Mouse (Mus musculus) R1 (cell line): Measurements from ENCODE around the gene Prkcg.
"Not testable (repeated sequence)": the region's sequence is repeated elsewhere in the genome, so short reads cannot be mapped to it uniquely, and the experiment has no call there.

Experiments used
- DNase-seq: peaks from one replicate; pipeline ENCODE4 v3.0.0-alpha.2; 2018; ENCODE audit warnings: low read depth, low spot score

Gene Prkcg

DNA sequence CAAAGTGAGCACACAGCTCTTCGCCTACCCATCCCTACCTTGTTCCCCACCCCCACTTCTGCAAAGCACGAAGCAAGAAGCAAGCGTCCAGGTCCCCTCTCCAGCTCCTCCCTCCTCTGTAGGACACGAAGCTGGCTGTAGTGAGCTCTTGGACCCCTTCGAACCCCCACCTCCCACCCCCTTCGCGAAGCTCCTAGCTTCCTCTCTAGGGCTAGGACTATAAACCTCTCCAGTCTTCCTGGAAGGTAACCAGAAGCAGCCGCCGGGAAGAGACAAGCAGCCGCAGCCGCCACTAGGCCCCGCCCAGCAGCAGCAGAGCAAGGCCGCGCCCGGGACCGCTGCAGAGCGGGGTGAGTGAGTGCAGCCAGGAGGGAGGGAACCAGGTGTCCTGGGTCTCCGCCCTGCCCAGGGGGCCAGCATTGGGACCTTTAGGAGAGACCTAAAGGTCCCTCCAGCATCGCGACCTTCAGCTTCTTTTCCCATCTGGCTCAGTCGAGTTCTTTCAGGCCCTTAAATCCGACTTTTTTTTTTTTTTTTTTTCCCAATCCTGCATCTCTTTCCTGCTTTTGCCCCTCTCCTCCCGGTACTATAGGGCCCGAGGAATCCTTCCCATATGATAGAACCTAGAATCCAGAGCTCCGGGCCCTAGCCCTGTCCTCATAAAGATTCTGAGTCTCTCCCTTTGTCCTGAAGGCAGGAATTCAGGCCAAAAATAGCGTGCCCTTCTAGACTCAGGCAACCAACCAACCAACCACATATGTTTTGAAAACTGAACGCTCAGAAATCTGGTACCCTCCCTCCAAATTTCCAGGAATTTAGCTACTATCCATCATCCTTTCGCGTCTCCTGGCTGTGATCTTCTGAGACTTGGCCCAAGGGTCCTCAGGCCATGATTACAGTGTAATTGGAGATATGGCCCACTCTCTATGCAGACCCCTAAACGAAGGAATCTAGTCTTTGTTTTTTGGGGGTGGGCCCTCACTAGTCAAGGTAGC lies at the start of gene Prkcg, which contains the start of gene Myadm:
TSS of gene Prkcg (plus strand) at position 204 of the 995 bp plus-strand sequence.
TSS of gene Myadm (plus strand) at position 105 of the 995 bp plus-strand sequence.
- DNase-seq: peak; percentile 88

DNA sequence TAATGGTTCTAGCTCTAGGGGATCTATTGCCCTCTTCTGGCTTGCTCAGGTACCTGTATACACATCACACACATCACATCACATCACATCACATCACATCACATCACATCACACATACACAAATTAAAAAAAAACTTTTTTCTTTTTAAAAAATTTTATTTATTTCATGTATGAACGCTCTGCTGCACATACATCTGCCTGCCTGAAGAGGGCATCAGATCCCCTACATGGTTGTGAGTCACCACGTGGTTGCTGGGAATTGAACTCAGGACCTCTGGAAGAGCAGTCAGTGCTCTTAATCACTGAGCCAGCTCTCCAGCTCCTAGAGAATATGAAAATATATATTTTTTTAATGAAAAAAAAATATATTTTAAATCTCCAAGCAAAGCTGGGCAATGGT lies 49.8 kb upstream of the Prkcg start:
- peak; percentile 51 for DNase-seq

DNA sequence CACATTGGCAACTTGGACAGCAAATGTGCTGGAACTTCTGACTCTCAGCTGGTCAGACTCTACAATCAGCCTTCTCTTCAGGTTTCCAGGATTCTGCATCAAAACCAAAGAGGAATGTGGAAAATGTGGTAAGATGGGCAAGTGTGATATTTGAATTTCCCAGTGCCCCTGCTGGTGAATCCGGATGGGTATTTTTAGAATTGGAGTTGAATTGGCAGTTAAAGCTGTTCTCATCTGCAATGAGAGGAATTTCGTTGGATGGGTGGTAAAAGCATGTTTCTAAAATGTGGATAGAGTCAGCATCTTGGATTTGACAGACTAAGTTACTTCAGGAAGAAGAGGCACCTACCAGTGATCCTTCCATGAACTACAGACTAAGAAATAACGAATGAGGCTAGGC lies 28.3 kb upstream of the Prkcg start:
- DNase-seq: no peak

DNA sequence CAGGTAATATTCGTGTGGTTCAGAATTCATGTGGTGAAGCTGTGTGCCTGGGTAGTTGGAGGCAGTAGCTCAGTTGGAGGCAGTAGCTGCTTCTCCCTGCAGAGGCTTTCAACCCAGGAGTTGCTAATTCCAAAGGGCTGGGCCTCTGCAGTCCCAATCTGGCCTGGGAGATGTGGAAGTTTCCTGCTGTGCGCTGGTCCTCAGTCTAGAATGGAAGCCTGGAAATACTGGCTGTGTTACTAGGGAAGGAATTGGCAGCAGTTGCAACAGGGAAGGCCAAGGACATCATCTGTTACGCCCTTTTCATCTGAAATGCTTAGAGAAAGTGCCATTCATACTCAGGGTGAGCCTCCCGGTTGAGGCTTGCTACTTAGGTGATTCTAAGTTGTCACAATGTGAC lies 27.5 kb upstream of the Prkcg start:
- DNase-seq: peak; percentile 84

DNA sequence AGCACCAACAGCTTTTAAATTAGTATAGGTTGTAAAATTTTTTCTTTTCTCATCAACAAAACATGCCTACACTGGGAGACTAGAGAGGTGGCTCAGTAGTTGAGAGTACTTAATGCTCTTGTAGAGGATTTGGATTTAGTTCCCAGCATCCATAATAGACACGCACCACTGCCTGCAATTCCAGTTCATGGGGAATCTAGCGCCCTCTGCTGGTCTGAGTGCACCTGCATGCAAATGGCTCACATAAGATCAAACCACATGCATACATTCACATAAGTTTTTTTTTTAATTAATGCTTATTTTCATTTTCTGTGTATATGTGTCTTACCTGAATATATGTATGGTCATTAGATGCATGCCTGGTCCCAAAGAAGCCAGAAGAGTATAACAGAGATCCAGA lies 26.2 kb upstream of the Prkcg start:
- peak; percentile 89 for DNase-seq

DNA sequence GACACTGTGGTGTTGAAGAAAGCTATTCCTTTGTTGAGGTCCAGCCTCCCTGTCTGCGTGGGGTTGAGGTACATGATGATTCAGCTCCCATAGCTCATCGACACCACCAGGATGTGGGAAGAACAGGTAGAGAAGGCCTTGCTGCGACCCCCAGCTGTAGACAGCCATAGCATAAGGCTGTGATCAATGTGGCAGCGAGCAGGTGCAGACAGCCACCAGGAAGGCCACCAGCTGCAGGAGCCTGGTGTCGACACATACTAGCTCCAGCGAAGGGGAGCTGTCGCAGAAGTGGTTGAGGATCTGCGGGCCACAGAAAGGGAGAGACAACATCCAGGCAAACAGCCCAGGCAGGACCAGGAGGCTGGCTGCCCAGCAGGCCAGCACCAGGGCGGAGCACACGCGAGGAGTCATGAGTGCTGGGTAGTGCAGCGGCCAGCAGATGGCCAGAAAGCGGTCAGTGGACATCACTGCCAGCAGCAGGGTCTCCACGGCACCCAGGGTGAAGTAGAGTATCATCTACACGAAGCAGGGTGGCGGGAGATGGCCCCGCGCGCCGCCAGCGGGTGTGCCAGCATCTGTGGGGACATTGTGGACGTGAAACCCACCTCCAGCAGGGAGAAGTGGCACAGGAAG lies 24.5 kb upstream of the Prkcg start:
- DNase-seq: no peak

DNA sequence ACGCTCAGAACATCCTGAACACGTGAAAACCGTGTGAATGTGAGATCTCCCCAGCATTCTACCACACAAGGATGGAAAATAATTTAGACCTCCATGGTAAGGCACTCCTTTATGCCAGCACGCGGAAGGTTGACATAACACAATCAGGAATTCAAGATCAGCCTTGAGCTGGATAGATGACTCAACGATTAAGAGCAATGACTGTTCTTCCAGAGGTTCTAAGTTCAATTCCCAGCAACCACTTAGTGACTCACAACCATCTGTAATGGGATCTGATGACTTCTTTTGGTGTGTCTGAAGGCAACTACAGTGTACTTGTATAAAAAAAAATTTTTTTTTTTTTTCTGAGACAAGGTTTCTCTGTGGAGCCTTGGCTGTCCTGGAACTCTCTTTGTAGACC lies 23.7 kb upstream of the Prkcg start:
- peak; percentile 47 for DNase-seq

DNA sequence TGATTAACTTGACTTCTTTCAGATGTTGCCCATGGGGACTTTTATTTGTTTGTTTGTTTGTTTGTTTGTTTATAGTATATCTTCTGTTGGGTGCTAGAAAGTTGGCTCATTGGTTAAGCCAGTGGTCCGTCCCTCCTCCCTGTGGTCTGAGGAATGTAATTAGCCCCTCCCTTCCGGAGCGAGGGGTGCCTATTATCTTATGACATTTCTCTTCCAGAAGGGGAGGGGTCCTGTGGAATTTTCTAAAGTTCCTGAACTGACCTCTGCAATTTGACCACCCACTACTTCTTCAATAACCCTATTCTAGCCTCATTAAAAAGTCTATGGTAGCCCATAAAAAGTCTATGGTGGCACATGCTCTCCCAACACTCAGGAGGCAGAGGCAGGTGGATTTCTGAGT lies 21.7 kb upstream of the Prkcg start:
- DNase-seq: peak; percentile 94

DNA sequence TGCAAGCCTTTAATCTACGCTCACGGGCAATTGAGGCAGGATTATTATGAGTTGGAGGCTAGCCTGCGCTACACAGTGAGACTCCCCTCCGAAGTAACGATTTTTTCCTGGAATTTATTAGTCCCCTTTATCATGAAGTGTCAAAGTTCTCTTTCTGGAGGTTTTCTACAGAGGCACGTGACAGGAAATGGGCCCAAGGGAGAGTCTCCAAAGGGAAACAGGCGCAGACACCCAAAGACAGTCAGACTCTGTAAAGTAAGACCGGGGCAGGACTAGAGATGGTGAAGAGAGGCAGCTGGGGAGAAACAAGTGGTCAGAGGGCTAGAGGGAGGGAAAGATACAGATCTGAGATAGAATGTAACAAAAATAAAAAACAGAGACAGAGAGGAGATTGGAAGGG lies 21.1 kb upstream of the Prkcg start:
- DNase-seq: peak; percentile 66

DNA sequence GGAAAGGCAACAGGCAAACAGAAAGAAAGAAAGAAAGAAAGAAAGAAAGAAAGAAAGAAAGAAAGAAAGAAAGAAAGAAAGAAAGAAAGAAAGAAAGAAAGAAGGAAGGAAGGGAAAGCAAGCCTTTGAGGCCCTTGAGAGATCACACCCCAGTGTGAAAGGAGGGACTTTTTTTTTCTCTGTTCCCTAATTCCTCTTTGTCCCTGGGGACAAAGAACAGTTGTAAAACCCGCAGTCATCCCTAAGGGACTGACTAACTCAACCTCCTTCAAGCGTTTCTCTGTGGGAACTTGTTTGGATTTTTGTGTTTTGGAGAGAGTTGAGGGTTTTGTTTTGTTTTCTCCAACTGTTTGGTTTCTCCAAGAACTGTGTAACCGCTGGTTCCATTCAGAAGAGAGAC lies 20.7 kb upstream of the Prkcg start:
- DNase-seq: peak; percentile 46

DNA sequence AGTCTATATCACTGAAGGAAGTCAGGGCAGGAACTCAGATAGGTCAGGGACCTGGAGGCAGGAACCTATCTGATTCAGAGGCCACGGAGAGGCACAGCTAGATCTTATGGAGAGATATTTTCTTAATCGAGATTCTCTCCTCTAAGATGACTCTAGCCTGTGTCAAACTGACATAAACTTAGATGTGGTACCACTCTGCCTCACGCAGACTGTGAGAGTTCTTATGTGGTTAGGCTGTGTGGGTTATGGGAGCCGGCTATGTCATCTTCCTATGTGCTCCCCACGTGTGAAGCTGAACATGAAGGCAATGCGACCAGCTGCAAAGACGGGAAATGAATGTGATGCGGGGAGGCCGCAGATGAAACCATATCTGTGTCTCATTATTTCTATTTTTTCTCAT lies 16.8 kb upstream of the Prkcg start:
- no peak for DNase-seq

DNA sequence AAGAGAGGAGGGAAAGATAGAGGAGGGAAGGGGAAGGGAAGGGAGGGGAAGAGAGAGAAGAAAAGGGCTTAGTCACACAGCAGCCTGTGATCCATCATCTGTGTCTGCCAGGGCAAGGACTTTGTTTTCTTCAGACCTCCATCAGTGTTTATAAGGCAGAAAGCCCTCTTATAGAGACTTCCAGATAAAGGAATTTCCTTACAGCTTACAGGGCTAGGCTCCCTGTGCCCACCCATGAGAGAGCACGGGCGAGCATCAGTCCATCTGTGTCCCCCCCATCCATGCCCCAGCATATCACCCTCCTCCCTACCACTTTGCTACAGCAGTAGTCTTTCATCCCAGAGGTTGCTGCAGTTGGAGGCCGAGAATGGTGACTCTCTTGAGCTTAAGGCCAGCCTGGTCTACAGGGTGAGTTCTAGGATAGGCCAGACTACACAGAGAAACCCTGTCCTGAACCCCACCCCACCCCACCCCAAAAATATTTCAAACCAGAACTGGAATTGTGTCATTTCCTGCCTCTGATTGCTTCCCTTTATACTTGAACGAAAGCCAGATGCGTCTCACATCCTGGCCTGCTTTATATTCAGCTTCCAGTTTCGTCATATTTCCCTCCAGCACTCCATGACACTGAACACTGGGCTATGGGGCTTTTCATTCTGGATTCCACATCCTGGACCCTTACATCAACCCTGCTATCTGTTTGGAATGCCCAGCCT lies 13.4 kb upstream of the Prkcg start:
- no peak for DNase-seq

DNA sequence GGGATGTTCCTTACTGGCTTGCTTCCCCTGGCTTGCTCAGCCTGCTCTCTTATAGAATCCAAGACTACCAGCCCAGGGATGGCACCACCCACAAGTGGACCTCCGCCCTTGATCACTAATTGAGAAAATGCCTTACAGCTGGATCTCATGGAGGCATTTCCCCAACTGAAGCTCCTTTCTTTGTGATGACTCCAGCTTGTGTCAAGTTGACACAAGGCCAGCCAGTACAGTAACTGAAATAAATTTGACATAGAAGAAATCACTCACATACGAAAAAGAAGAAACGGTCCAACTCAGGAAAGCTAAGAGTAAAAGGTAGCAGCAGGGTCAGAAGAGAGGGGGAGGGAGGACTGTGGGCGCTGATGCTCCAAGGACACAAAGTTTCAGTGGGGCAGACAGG lies 12.2 kb upstream of the Prkcg start:
- not testable (repeated sequence) for DNase-seq

DNA sequence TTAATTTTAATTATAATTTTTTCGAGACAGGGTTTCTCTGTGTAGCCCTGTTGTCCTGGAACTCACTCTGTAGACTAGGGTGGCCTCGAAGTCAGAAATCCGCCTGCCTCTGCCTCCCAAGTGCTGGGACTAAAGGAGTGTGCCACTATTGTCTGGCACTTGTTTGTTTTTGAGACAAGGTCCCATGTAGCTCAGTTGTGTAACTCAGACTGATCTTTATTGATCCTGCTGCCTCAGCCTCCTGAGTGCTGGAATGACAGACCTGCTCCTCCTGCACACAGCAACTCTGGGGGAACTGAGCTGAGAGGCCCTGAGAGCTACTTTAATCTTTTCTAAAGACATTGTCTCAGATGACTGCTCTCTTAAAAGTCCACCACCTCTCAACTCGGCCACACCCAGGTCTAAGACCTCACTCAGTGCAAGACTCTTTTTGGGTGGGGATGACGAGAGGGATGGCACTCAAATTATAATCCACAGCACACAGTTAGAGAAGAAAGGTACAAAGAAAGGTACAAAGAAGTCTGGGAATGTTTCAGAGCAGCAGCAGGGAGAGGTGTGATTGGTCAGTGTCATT lies 8.8 kb upstream of the Prkcg start:
- no peak for DNase-seq

DNA sequence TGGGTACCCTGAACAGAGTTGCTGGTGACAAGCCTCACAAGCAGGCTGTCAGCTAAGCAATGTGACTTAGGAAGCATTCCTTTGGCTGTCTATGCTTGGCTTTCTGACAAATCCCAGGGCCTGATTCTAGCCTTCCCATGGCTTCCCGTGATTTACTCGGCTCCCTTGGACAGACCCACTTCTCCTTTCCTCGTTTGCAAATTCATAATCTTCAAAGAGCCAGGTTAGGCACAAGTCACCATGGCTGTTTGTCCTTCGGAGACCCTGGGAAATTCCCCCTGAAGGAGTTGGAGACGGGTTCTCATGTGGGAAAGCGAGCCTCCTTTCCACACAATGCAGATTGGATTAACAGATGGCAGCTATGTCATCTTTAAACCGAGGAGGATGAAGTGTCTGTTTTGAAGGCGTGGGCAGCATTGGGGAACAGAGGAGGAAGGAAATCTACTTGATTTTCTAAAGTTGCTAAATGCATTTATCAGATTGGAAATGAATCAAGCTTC lies 8.3 kb upstream of the Prkcg start:
- DNase-seq: no peak

DNA sequence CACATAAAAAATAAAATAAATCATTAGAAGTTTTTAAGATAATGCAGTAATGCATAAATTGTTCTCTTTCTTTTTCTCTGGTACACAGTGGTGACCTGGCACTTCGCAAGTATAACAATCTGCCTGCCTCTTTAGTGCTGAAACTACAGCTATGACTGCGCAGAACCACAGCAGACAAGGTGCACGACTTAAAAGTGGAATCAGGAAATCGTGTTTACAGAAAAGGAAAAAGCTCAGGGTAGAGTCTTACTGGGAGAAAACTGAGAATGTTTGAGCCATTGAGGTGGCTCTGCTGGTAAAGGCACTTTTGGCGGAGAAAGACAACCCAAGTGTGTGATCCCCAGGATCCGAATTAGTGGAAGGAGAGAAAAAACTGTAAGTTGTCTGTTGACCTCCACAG lies 7.2 kb upstream of the Prkcg start:
- DNase-seq: no peak

DNA sequence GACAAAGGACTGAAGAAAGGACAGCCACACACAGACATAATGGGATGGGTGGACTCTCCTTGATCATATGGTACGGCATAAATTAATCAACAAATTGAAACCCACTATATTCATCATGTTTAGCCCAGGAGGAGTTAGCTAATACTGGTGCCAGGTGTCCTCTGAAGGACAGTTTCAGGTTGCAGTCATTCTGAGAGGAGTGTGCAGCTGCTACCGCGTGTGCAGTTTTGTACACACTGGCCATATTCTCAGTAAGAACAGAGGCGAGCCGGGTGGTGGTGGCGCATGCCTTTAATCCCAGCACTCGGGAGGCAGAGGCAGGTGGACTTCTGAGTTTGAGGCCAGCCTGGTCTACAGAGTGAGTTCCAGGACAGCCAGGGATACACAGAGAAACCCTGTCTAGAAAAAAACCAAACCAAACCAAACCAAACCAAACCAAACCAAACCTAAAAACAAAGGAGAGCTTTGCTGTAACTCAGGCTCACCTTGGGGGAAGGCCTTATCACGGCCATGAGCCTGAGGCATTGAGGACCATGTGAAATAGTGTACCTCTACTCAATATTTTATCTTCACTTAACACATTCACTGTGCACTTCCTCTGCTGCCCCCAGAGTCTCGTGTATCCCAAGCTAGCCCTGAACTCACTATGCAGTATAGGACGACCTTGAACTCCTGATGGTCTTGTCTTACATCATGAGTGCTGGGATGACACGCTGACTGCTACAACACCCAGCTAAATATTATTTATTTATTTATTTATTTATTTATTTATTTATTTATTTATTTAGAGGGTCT lies 5.7 kb upstream of the Prkcg start:
- DNase-seq: no peak

DNA sequence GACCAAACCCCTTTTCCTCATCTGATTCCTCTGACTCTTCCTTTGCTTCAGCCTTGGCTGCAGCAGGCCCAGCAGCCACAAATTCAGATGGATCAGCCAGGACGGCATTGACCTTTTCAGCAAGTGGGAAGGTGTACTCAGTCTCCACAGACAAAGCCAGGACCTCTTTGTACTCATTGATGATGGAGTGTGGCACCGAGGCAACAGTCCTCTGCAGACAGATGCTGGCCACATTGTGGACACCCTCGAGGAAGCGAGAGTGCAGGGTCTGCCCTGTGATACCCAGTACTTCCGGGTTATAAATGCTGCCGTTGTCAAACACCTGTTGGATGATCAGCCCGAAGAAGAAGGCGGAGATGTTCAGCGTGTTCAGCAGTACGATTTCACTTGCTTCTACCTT lies 4.4 kb upstream of the Prkcg start:
- DNase-seq: no peak

DNA sequence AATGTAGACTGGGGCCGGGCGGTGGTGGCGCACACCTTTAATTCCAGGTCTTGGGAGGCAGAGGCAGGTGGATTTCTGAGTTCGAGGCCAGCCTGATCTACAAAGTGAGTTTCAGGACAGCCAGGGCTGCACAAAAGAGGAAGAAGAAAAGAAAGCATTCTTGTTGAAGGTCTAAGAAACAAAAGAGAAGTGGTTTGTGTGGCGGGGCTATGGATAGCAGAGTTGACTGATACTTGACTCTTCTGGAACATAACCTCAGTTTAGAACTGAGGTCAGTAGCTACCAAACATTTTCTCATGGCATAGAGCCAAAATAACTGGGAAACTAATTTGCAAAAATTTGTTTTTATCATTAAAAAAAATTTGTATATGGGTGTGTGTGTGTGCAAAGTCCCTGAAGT lies 2.9 kb upstream of the Prkcg start:
- no peak for DNase-seq

DNA sequence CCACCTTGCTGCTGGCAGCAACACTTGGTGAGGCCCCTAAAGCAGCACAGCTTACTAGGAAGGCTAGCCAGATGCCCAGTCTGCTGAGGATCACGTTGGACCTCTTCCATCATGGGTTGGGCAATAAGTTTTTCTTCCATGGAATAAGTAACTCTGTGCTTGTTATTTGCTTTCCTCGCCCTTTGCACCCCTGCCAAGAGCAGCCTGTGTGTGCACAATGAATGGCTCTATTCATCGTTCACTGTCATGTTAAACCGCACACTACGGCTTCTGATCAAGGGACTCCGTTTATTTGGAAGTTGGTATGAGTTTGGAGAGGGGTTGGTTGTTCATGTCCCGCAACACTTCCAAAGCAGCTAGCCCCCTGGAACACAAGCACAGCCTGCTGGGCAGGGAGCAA lies 1.8 kb upstream of the Prkcg start:
- no peak for DNase-seq
